In the genomic region with DNA sequence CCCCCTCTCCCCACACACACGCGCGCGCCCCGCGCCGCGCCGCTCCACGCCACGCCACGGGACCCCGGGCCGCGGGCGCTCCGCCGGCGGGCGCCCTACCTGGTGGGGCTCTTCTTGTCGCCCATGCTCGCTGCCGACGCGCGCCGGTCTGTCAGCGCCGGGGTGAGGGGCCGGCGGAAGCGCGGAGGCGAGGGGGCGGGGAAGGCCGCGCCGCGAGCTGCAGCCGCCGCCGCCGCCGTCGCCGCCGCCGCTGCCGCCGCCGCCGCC, we compare ENCODE assay signal across 8 mouse cellular contexts. TPM values are rescaled to one million over a fixed set of nuclear protein-coding genes. Genes with fewer than 3 reads are reported as not detected.
DNase-seq lines count a peak whose midpoint lies in the region; ATAC-seq and TF ChIP-seq lines count a peak whose summit lies in the region.

No protein-coding gene starts in this region.

- peak overlapping the region; percentile 93 for H3K9ac ChIP-seq in heart, embryonic 14.5 days (ENCODE audit: low read length)
- H3K9ac ChIP-seq in ES-Bruce4 (ENCODE audit: low read depth, poor library complexity, severe bottlenecking), result peak overlapping the region; percentile 94
- H3K9ac ChIP-seq in forebrain, embryonic 15.5 days (replicated peaks), result peak overlapping the region; percentile 93
- peak overlapping the region; percentile 88 for H3K9ac ChIP-seq in liver, embryonic 15.5 days

- peak overlapping the region; percentile 88 for H3K4me2 ChIP-seq in heart, embryonic 14.5 days (ENCODE audit: low read length)
- peak overlapping the region; percentile 87 for H3K4me2 ChIP-seq in forebrain, embryonic 15.5 days (replicated peaks)
- peak overlapping the region; percentile 94 for H3K4me2 ChIP-seq in liver, embryonic 15.5 days

- no peak for DNase-seq in heart, adult 18-20 months
- DNase-seq in embryo, embryonic 10.5 days (ENCODE audit: low spot score), result no peak
- no peak for DNase-seq in cerebellum, adult 8-10 months
- no peak for DNase-seq in gastrocnemius, adult 18-20 months (ENCODE audit: low spot score)

- H3K27me3 ChIP-seq in heart, embryonic 14.5 days (ENCODE audit: control insufficient read depth, insufficient read depth, low read length), result no peaks in the 10 kb centered on the region
- peaks cover 10% of the 10 kb centered on the region; the same call in 1 of the 2 replicates for H3K27me3 ChIP-seq in ES-Bruce4 (ENCODE audit: control insufficient read depth, insufficient read depth, low read length, poor library complexity, severe bottlenecking)
- H3K27me3 ChIP-seq in forebrain, embryonic 15.5 days, result no peaks in the 10 kb centered on the region
- peaks cover 14% of the 10 kb centered on the region for H3K27me3 ChIP-seq in liver, embryonic 15.5 days

- TF ChIP-seq POLR2A in ES-Bruce4 (IDR thresholded peaks at IDR 0.05; ENCODE audit: insufficient read depth, low read length), result no peak

- H3K36me3 ChIP-seq in heart, embryonic 14.5 days (ENCODE audit: control insufficient read depth, insufficient read depth, low read length), result peaks cover 8% of the 10 kb centered on the region; the same call in 1 of the 2 replicates
- no peaks in the 10 kb centered on the region for H3K36me3 ChIP-seq in ES-Bruce4 (ENCODE audit: control insufficient read depth, insufficient read depth, low read length, poor library complexity, severe bottlenecking)
- H3K36me3 ChIP-seq in forebrain, embryonic 15.5 days, result peaks cover 6% of the 10 kb centered on the region; the same call in 1 of the 2 replicates
- H3K36me3 ChIP-seq in liver, embryonic 15.5 days (replicated peaks), result peaks cover 8% of the 10 kb centered on the region

- H3K4me3 ChIP-seq in heart, embryonic 14.5 days (ENCODE audit: control insufficient read depth in 1 of 2, insufficient read depth in 1 of 2, low read depth in 1 of 2, low read length in 2 of 2), result peak overlapping the region; percentile 78 to 82
- peak overlapping the region; percentile 46 for H3K4me3 ChIP-seq in ES-Bruce4 (ENCODE audit: low read depth, low read length)
- peak overlapping the region; percentile 94 for H3K4me3 ChIP-seq in forebrain, embryonic 15.5 days
- H3K4me3 ChIP-seq in liver, embryonic 15.5 days (replicated peaks), result peak overlapping the region; percentile 87

- ATAC-seq in heart, embryonic 14.5 days (ENCODE audit: insufficient number of reproducible peaks, insufficient read depth, low FRiP score, low read depth), result peak; percentile 58
- ATAC-seq in forebrain, embryonic 15.5 days (replicated peaks), result peak; percentile 44; the same call in 1 of the 2 replicates
- no peak; the same call in 1 of the 2 replicates for ATAC-seq in liver, embryonic 15.5 days (ENCODE audit: insufficient read depth)

- H3K9me3 ChIP-seq in heart, embryonic 14.5 days (ENCODE audit: control insufficient read depth, low read length), result no peaks in the 10 kb centered on the region
- no peaks in the 10 kb centered on the region for H3K9me3 ChIP-seq in ES-Bruce4 (replicated peaks; ENCODE audit: control insufficient read depth, insufficient read depth, low read length, poor library complexity, severe bottlenecking)
- no peaks in the 10 kb centered on the region for H3K9me3 ChIP-seq in forebrain, embryonic 15.5 days
- no peaks in the 10 kb centered on the region for H3K9me3 ChIP-seq in liver, embryonic 15.5 days (replicated peaks)

- TF ChIP-seq EP300 in ES-Bruce4 (IDR thresholded peaks at IDR 0.05; ENCODE audit: insufficient read depth, low read depth, low read length), result no peak

- H3K4me1 ChIP-seq in heart, embryonic 14.5 days (ENCODE audit: control insufficient read depth in 2 of 2, insufficient read depth in 2 of 2, low read length in 2 of 2), result peaks cover 0 to 4% of the 10 kb centered on the region in 2 experiments; a peak in 2 of 4 replicates
- H3K4me1 ChIP-seq in ES-Bruce4 (ENCODE audit: control insufficient read depth, insufficient read depth, low read length), result no peaks in the 10 kb centered on the region
- H3K4me1 ChIP-seq in forebrain, embryonic 15.5 days, result peaks cover 22% of the 10 kb centered on the region
- H3K4me1 ChIP-seq in liver, embryonic 15.5 days (replicated peaks), result peaks cover 22% of the 10 kb centered on the region

- WGBS in heart, embryonic 14.5 days, result 1% methylated on average over 30 of the region's 52 CpGs
- WGBS in forebrain, embryonic 15.5 days, result 1% methylated on average over 38 of the region's 52 CpGs
- under 1% methylated on average over 25 of the region's 52 CpGs for WGBS in liver, embryonic 15.5 days (ENCODE audit: insufficient replicate concordance)

- peak overlapping the region; percentile 90 to 98 for H3K27ac ChIP-seq in heart, embryonic 14.5 days (replicated peaks in 1 of 2; ENCODE audit: control insufficient read depth in 1 of 2, insufficient read depth in 1 of 2, low read depth in 2 of 2, low read length in 2 of 2)
- no peak overlapping the region for H3K27ac ChIP-seq in ES-Bruce4 (ENCODE audit: insufficient read depth, low read length)
- peak overlapping the region; percentile 92 for H3K27ac ChIP-seq in forebrain, embryonic 15.5 days (replicated peaks)
- peak overlapping the region; percentile 87 for H3K27ac ChIP-seq in liver, embryonic 15.5 days (replicated peaks)

- TF ChIP-seq CTCF in ES-Bruce4 (IDR thresholded peaks at IDR 0.05; ENCODE audit: low read depth, low read length), result no peak

RNA-seq across cellular contexts. Expression of a gene that starts 0.1 kb away (rescaled TPM):
- 87.9 and 89.6 TPM in 2 replicates for polyA plus RNA-seq in heart, embryonic 14.5 days (2014; fragmentation: Nextera tagmentation; extraction: Ambion mirVana)
- 10 to 100 TPM; 20.5 to 21.7 TPM for total RNA-seq in heart, adult 18-20 months (2021)
- 21.7 and 22.5 TPM in 2 replicates for polyA plus RNA-seq in ES-Bruce4 (2011; ENCODE audit: insufficient read depth, insufficient read length, low read depth, missing spikeins)
- polyA plus RNA-seq in forebrain, embryonic 15.5 days (2015; fragmentation: Nextera tagmentation; extraction: Ambion mirVana), result 110 and 115 TPM in 2 replicates
- polyA plus RNA-seq in liver, embryonic 15.5 days (2015; fragmentation: Nextera tagmentation; extraction: Ambion mirVana), result 25.9 and 26.5 TPM in 2 replicates
- total RNA-seq in gastrocnemius, adult 18-20 months (2021), result 10 to 100 TPM; 21.0 to 24.2 TPM
